Mouse (Mus musculus) liver, adult 2 months (tissue): ENCODE results near the gene 2810408A11Rik. TPM values are rescaled to one million over a fixed set of nuclear protein-coding genes. Genes with fewer than 3 reads are reported as not detected.
A peak's percentile ranks its signal among the peaks of the same experiment; 100 is the strongest.
"Not testable (repeated sequence)": the region's sequence is repeated elsewhere in the genome, so short reads cannot be mapped to it uniquely, and the experiment has no call there.

ENCODE experiments used
- DNase-seq: peaks from one replicate; pipeline ENCODE4 v3.0.0-alpha.2; 2011; ENCODE audit warnings: low read depth, low spot score; ENCODE audit errors: extremely low read depth
- H3K27ac ChIP-seq: fragments of 200-500 bp; replicated peaks from 2 replicates; pipeline ENCODE4 v1.5.1; 2012; ENCODE audit warnings: low read depth, mild to moderate bottlenecking, control low read depth, inconsistent platforms, low read length; ENCODE audit not compliant: insufficient read depth
- H3K27me3 ChIP-seq: fragments of 200-500 bp; 2 replicates; pipeline ENCODE4 v1.6.1; 2012; ENCODE audit warnings: mild to moderate bottlenecking, moderate library complexity, low read length, inconsistent platforms; ENCODE audit not compliant: control insufficient read depth, insufficient read depth
- H3K36me3 ChIP-seq: fragments of 200-500 bp; 2 replicates; pipeline ENCODE4 v1.6.1; 2012; ENCODE audit warnings: low read length, inconsistent platforms; ENCODE audit not compliant: control insufficient read depth, insufficient read depth
- H3K4me1 ChIP-seq: fragments of 200-500 bp; 2 replicates; pipeline ENCODE4 v1.6.1; 2011; ENCODE audit warnings: low read length; ENCODE audit not compliant: control insufficient read depth, insufficient read depth
- H3K4me3 ChIP-seq: fragments of 200-500 bp; 2 replicates; pipeline ENCODE4 v1.5.1; 2011; ENCODE audit warnings: low read depth, mild to moderate bottlenecking, control low read depth, low read length, moderate library complexity; ENCODE audit not compliant: insufficient read depth
- H3K79me2 ChIP-seq: fragments of 200-500 bp; 2 replicates; pipeline ENCODE4 v1.6.1; 2012; ENCODE audit warnings: inconsistent platforms, mild to moderate bottlenecking, low read length, moderate library complexity; ENCODE audit not compliant: control insufficient read depth, insufficient read depth
- H3K9ac ChIP-seq: fragments of 200-500 bp; 2 replicates; pipeline ENCODE4 v1.6.1; 2012; ENCODE audit warnings: low read depth, mild to moderate bottlenecking, control low read depth, inconsistent platforms, low read length
- CTCF ChIP-seq: fragments of 200-500 bp; IDR thresholded peaks from 2 replicates; pipeline ENCODE4 v1.5.1; 2011; ENCODE audit warnings: low read depth, low read length, control low read depth
- POLR2A ChIP-seq: fragments of 200-500 bp; IDR thresholded peaks from 2 replicates; pipeline ENCODE4 v1.6.1; 2011; ENCODE audit warnings: low read length, control low read depth; ENCODE audit not compliant: insufficient read depth; ENCODE audit errors: extremely low read depth
- WGBS: fragments of 180-500 bp; shearing (Covaris S2); methylation state at CpG from one replicate; pipeline ENCODE4 v1.1.7; 2018; 5-methylcytosine and 5-hydroxymethylcytosine counted together
- polyA plus RNA-seq: library from polyadenylated mRNA; depleted of rRNA; stranded (reverse); fragments of >200 nt; gene quantifications from 2 replicates; pipeline ENCODE4 v1.2.3, GENCODE M21; 2012
- total RNA-seq: library from RNA; depleted of rRNA; stranded (reverse); fragments of >200 nt; gene quantifications from 2 replicates; pipeline ENCODE4 v1.2.3, GENCODE M21; 2014

2810408A11Rik gene
- total and polyA plus RNA-seq, 2 experiments: 0.06 to 0.18 TPM

- no peak for TF ChIP-seq POLR2A
- TF ChIP-seq CTCF: no peak
- H3K36me3 ChIP-seq: peaks cover 24% of the 10 kb centered on the region
- H3K27ac ChIP-seq: peak overlapping the region; percentile 93
- DNase-seq: no peak
- H3K9ac ChIP-seq: peak overlapping the region; percentile 97
- H3K27me3 ChIP-seq: no peaks in the 10 kb centered on the region
- peaks cover 9% of the 10 kb centered on the region; the same call in 1 of the 2 replicates for H3K4me1 ChIP-seq
- H3K4me3 ChIP-seq: peak overlapping the region; percentile 89
- 1% methylated on average over 64 of the region's 65 CpGs for WGBS
- peaks cover 11% of the 10 kb centered on the region for H3K79me2 ChIP-seq
Measured at GRCm38 (mm10) chr11:69920266-69921031, 19.7 kb upstream of the 2810408A11Rik start.

- Histone ChIP-seq H3K36me3 (peaks cover 24% of the 10 kb centered on the region), H3K9ac (peak overlapping the region; percentile 97), H3K27me3 (no peaks in the 10 kb centered on the region), H3K4me1 (peaks cover 13% of the 10 kb centered on the region), H3K4me3 (peak overlapping the region; percentile 89), H3K79me2 (peaks cover 11% of the 10 kb centered on the region), H3K27ac (peak overlapping the region; percentile 93)
- DNase-seq: peak; percentile 82
- TF ChIP-seq POLR2A (no peak), CTCF (no peak)
- under 1% methylated on average over 17 of the region's 17 CpGs for WGBS
Measured at GRCm38 (mm10) chr11:69919661-69920265, 19.0 kb upstream of the 2810408A11Rik start.

GRCm38 (mm10) chr11:69919053-69919452, 18.3 kb upstream of the 2810408A11Rik start:
- H3K36me3 ChIP-seq: peaks cover 24% of the 10 kb centered on the region
- 0 out of 2 replicates have a peak overlapping the region, but pooled peaks have one; percentile 1 for H3K27ac ChIP-seq
- H3K9ac ChIP-seq: no peak overlapping the region
- WGBS: 47% methylated on average over 9 of the region's 9 CpGs
- peaks cover 17% of the 10 kb centered on the region for H3K4me1 ChIP-seq
- H3K4me3 ChIP-seq: no peak overlapping the region
- TF ChIP-seq POLR2A (no peak), CTCF (no peak)
- DNase-seq: no peak
- H3K79me2 ChIP-seq: peaks cover 11% of the 10 kb centered on the region
- H3K27me3 ChIP-seq: no peaks in the 10 kb centered on the region

GRCm38 (mm10) chr11:69918118-69918517, 17.3 kb upstream of the 2810408A11Rik start:
- no peak overlapping the region for H3K9ac ChIP-seq
- 79% methylated on average over 5 of the region's 5 CpGs for WGBS
- no peak for DNase-seq
- H3K27ac ChIP-seq: no peak overlapping the region
- H3K27me3 ChIP-seq: no peaks in the 10 kb centered on the region
- H3K79me2 ChIP-seq: peaks cover 11% of the 10 kb centered on the region
- TF ChIP-seq CTCF (no peak), POLR2A (no peak)
- peaks cover 19% of the 10 kb centered on the region for H3K4me1 ChIP-seq
- H3K36me3 ChIP-seq: peaks cover 24% of the 10 kb centered on the region
- H3K4me3 ChIP-seq: no peak overlapping the region

GRCm38 (mm10) chr11:69917379-69917948, 16.7 kb upstream of the 2810408A11Rik start:
- peaks cover 24% of the 10 kb centered on the region for H3K36me3 ChIP-seq
- H3K9ac ChIP-seq: no peak overlapping the region
- no peak for TF ChIP-seq POLR2A
- peaks cover 11% of the 10 kb centered on the region for H3K79me2 ChIP-seq
- H3K4me1 ChIP-seq: peaks cover 18% of the 10 kb centered on the region
- no peak overlapping the region for H3K4me3 ChIP-seq
- no peak overlapping the region for H3K27ac ChIP-seq
- WGBS: 77% methylated on average over 8 of the region's 8 CpGs
- no peaks in the 10 kb centered on the region for H3K27me3 ChIP-seq
- DNase-seq: no peak

GRCm38 (mm10) chr11:69916652-69917378, 16.0 kb upstream of the 2810408A11Rik start:
- not testable (repeated sequence) for H3K27ac ChIP-seq, DNase-seq, H3K4me3 ChIP-seq, H3K27me3 ChIP-seq, H3K9ac ChIP-seq
- peaks cover 11% of the 10 kb centered on the region for H3K79me2 ChIP-seq
- 67% methylated on average over 7 of the region's 7 CpGs for WGBS
- H3K4me1 ChIP-seq: peaks cover 18% of the 10 kb centered on the region
- peaks cover 24% of the 10 kb centered on the region for H3K36me3 ChIP-seq
